Mouse (Mus musculus) cerebellum, adult 2 months (tissue): ENCODE data around the gene Muc4.

Experiments
- CTCF ChIP-seq: fragments of 200-500 bp; IDR thresholded peaks from 2 replicates; pipeline ENCODE4 v1.5.1; 2011; ENCODE audit warnings: low read depth, mild to moderate bottlenecking, control low read depth, low read length, moderate library complexity, borderline replicate concordance; ENCODE audit not compliant: insufficient read depth
- POLR2A ChIP-seq: fragments of 200-500 bp; IDR thresholded peaks from 2 replicates; pipeline ENCODE4 v1.6.1; 2011; ENCODE audit warnings: low read length, control low read depth, borderline replicate concordance; ENCODE audit not compliant: insufficient read depth

- TF ChIP-seq CTCF (no peak), POLR2A (no peak)
Observed at GRCm38 (mm10) chr16:32742712-32743111, 7.0 kb downstream of the Muc4 start.
